Mouse (Mus musculus) limb, embryonic 14.5 days (tissue): ENCODE data around the gene Zfp110. TPM values are rescaled to one million over a fixed set of nuclear protein-coding genes. Genes with fewer than 3 reads are reported as not detected.

Source experiments
- ATAC-seq: fragments of 200-750 bp; cut with Nextera tagmentation; 2 replicates; pipeline ENCODE4 v1.8.0; 2017; ENCODE audit warnings: low read depth, moderate number of reproducible peaks, moderate TSS enrichment; ENCODE audit not compliant: low FRiP score
- DNase-seq: peaks from one replicate; pipeline ENCODE4 v3.0.0-alpha.2; 2015; ENCODE audit warnings: low spot score
- H3K27ac ChIP-seq: fragments of 300-500 bp; sonication (generic); replicated peaks from 2 replicates; pipeline ENCODE4 v1.5.1; 2014; ENCODE audit warnings: low read depth, mild to moderate bottlenecking, low read length, moderate library complexity, mixed read lengths
- H3K27me3 ChIP-seq: fragments of 300-500 bp; sonication (generic); 2 replicates; pipeline ENCODE4 v1.6.1; 2014; ENCODE audit warnings: low read length, mixed read lengths; ENCODE audit not compliant: control insufficient read depth, insufficient read depth
- H3K36me3 ChIP-seq: fragments of 300-500 bp; sonication (generic); 2 replicates; pipeline ENCODE4 v1.6.1; 2014; ENCODE audit warnings: mild to moderate bottlenecking, low read length, moderate library complexity, mixed read lengths; ENCODE audit not compliant: control insufficient read depth, insufficient read depth
- H3K4me1 ChIP-seq: fragments of 300-500 bp; sonication (generic); 2 replicates; pipeline ENCODE4 v1.6.1; 2014; ENCODE audit warnings: antibody characterized with exemption, low read length, mixed read lengths; ENCODE audit not compliant: control insufficient read depth, insufficient read depth
- H3K4me2 ChIP-seq: fragments of 300-500 bp; sonication (generic); replicated peaks from 2 replicates; pipeline ENCODE4 v1.6.1; 2014; ENCODE audit warnings: low read depth, mild to moderate bottlenecking, low read length, moderate library complexity; ENCODE audit not compliant: severe bottlenecking
- H3K4me3 ChIP-seq: fragments of 300-500 bp; sonication (generic); replicated peaks from 2 replicates; pipeline ENCODE4 v1.5.1; 2014; ENCODE audit warnings: low read length
- H3K9ac ChIP-seq: fragments of 300-500 bp; sonication (generic); 2 replicates; pipeline ENCODE4 v1.6.1; 2014; ENCODE audit warnings: mild to moderate bottlenecking, low read depth, low read length, moderate library complexity; ENCODE audit not compliant: severe bottlenecking
- H3K9me3 ChIP-seq: fragments of 300-500 bp; sonication (generic); 2 replicates; pipeline ENCODE4 v1.6.1; 2016; ENCODE audit warnings: low read length; ENCODE audit not compliant: control insufficient read depth
- POLR2A ChIP-seq: fragments of 200-500 bp; IDR thresholded peaks from 2 replicates; pipeline ENCODE4 v1.8.0; 2012; ENCODE audit warnings: inconsistent platforms, mild to moderate bottlenecking, moderate library complexity, borderline replicate concordance; ENCODE audit not compliant: insufficient read depth, insufficient read length; ENCODE audit errors: extremely low read depth
- WGBS: fragments of 180-500 bp; shearing (Covaris S2); extraction: QIAGEN DNeasy Blood & Tissue Kit; methylation state at CpG from one replicate; pipeline ENCODE4 v1.1.7; 2014; 5-methylcytosine and 5-hydroxymethylcytosine counted together
- polyA plus RNA-seq, 2 experiments: library from polyadenylated mRNA; depleted of rRNA in 1 of 2; stranded (reverse) in 1 of 2; unstranded in 1 of 2; fragments of >200 nt; fragmentation: Nextera tagmentation in 1 of 2; extraction: Ambion mirVana in 1 of 2; gene quantifications; 2 replicates each; pipeline versions ENCODE4 v1.2.1 to v1.2.3; 2012 to 2014

Zfp110 gene
- polyA plus RNA-seq, 2 experiments: 14.4 to 32.5 TPM

DNA sequence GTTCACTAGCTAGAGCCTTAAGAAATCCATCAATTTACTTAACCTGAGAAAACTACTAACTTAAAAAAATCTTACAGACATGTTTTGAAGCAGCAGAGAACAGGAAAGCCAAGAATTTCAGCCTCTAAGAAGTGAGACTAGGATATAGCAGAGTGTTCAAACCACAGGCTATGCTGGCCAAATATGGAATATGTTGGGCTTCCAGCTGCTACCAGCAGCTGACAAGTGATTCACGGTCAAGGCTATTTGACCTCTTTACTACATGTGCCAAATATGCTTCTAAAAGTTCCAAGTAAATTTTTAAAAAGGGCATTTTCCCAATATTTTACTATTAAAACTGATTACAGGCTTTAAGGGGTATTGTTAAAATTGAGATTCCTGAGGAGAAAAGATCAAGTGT, 35.0 kb upstream of the Zfp110 start:
- peaks cover 5% of the 10 kb centered on the region; the same call in 1 of the 2 replicates for H3K36me3 ChIP-seq
- no peaks in the 10 kb centered on the region for H3K27me3 ChIP-seq
- DNase-seq (no peak), ATAC-seq (no peak)
- no peak for TF ChIP-seq POLR2A
- whole genome bisulfite sequencing: 83% methylated on average over 1 of the region's 1 CpGs
- 0 out of 2 replicates have a peak, but pooled peaks cover 5% of the 10 kb centered on the region for H3K4me1 ChIP-seq
- H3K4me2 ChIP-seq: no peak overlapping the region
- H3K9ac ChIP-seq: no peak overlapping the region
- no peak overlapping the region for H3K27ac ChIP-seq
- H3K4me3 ChIP-seq: no peak overlapping the region
- H3K9me3 ChIP-seq: peaks cover 9% of the 10 kb centered on the region; the same call in 1 of the 2 replicates

DNA sequence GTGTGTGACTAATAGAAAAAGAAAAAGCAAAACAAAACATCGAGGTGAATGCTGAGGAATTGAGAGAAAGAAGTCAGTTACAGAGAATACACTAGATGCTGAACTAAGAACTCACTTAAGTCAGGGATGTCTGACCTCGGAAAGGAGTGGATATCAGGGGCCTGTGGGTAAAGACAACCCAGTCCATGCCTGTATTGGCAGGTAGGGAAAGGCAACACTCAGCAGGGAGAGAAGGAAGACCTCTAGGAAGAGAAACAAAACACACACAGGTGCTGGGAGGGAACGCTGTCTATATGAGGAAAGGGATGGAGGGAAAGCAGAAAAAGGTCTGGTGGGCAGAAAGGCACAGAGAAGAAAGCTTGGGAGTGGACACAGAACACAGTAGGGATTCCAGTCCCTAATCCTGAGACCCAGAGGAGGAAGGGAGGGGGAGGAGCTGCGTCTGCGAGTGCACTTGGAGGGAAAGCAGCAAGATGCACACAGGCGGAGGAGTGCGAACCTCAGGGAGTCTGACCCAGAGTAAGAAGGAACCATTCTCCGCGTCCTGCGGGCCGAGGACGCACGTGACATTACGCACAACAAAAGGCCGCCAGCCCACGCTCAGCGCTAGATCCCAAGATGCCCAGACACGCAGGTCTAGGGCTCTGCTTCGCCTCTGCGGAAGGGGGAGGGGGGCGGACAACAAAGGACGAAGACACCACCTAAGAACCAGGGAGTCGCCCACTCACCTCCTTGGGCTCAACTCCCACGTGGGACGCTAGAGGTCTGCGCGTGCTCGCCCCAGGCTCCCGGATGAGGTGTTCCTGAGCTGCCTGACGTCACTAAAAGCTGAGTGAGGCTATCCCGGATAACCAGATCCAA, 31.5 kb upstream of the Zfp110 start, which contains the start of gene Zscan18:
Gene Zscan18 (minus strand): TSS at position 770 of the 861 bp plus-strand sequence.
- Histone ChIP-seq H3K4me3 (peak within 1 kb of the TSS; percentile 55), H3K27me3 (no peaks in the 10 kb centered on the region), H3K9ac (peak within 1 kb of the TSS; percentile 81), H3K4me1 (0 out of 2 replicates have a peak, but pooled peaks cover 5% of the 10 kb centered on the region), H3K4me2 (peak within 1 kb of the TSS; percentile 71), H3K27ac (peak within 1 kb of the TSS; percentile 83), H3K36me3 (peaks cover 21% of the 10 kb centered on the region), H3K9me3 (no peaks in the 10 kb centered on the region)
- WGBS: 9% methylated on average over 30 of the region's 31 CpGs
- peak; percentile 94 for ATAC-seq
- TF ChIP-seq POLR2A: no peak
- DNase-seq: peak; percentile 85

DNA sequence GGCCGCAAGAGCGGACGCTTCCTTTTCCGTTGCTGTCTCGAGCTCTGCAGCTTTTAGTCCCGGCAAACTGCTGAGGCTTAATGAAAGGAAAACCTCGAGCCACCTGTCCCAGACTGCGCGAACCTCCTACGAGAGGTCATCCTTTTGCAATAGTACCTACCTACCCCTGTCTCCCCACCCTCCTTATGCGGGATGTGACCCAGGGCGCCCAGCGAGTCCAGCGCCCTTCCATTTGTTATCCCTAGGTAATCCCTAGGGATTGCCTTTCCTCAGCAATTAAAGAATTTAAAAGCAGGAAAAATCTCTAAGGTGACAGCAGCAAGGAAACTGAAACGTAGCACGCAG, 30.9 kb upstream of the Zfp110 start:
- peak overlapping the region; percentile 83 for H3K27ac ChIP-seq

DNA sequence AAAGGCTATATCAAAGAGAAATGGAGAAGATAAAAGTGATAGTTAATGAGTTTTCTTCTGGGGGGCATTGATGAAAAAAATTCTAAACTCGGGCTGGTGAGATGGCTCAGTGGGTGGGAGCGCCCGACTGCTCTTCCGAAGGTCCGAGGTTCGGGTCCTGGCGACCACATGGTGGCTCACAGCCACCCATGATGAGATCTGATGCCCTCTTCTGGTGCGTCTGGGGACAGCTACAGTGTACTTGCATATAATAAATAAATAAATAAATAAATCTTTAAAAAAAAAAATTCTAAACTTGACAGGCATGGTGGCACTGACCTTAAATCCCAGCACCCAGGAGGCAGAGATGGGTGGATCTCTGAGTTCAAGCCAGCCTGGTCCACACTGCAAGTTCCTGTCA, 19.0 kb upstream of the Zfp110 start:
- H3K36me3 ChIP-seq: peaks cover 45% of the 10 kb centered on the region
- 99% methylated on average over 8 of the region's 8 CpGs for WGBS
- ATAC-seq: no peak

More for the DNA sequence above, 30.9 kb upstream of the Zfp110 start:
- peaks cover 6% of the 10 kb centered on the region for H3K9me3 ChIP-seq
- no peak for TF ChIP-seq POLR2A
- 0 out of 2 replicates have a peak, but pooled peaks cover 5% of the 10 kb centered on the region for H3K4me1 ChIP-seq
- peaks cover 27% of the 10 kb centered on the region for H3K36me3 ChIP-seq
- H3K9ac ChIP-seq: peak overlapping the region; percentile 81
- DNase-seq: no peak
- WGBS: under 1% methylated on average over 16 of the region's 16 CpGs
- ATAC-seq: peak; percentile 74; the same call in 1 of the 2 replicates
- H3K27me3 ChIP-seq: no peaks in the 10 kb centered on the region
- H3K4me2 ChIP-seq: peak overlapping the region; percentile 71
- peak overlapping the region; percentile 55 for H3K4me3 ChIP-seq

DNA sequence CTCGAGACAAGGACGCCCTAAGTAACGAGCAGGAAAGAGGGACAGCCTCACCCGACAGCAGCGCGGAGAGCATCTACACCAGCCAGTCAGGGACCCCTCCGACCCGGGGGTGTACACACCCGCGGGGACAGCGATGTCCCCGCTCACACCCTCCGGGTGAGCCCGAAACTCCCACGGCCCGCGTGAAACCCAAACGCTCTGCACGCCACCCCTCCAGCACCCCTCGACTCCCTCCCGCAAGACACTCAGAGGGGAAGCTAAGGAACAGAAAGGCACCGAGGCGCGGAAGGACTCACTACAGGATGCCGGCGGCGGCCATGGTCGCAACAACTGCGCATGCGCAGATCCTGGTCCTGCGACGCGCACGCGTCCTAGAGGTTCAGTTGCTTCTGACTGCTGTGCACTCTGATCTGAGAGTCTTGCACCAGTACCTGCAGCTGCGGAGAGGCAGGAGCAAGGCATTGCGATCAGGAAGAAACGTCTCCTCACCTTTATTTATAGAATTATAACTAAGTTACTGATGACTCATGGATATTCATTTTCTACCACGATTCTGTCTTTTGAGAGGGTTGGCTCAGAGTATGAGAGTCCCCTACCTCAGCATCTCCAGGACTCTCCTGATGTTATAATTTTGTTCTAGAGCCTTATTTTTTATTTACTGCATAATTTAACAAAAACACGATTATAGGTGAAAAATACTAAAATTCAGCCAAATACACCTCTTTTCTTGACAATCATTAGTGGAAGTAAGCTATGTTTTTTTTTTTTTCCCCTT, 15.9 kb upstream of the Zfp110 start, which contains the start of gene Zfp329:
Gene Zfp329 (minus strand): TSS at position 338 of the 775 bp plus-strand sequence.
- ATAC-seq (peak; percentile 96), DNase-seq (peak; percentile 96)
- TF ChIP-seq POLR2A: peak; percentile 88; the same call in 1 of the 2 replicates
- H3K4me1 ChIP-seq: peaks cover 6% of the 10 kb centered on the region; the same call in 1 of the 2 replicates
- peak within 1 kb of the TSS; percentile 80 for H3K27ac ChIP-seq
- H3K27me3 ChIP-seq: no peaks in the 10 kb centered on the region
- peaks cover 21% of the 10 kb centered on the region for H3K36me3 ChIP-seq
- H3K9ac ChIP-seq: peak within 1 kb of the TSS; percentile 95
- WGBS: under 1% methylated on average over 31 of the region's 40 CpGs
- H3K4me3 ChIP-seq: peak within 1 kb of the TSS; percentile 80
- H3K9me3 ChIP-seq: peaks cover 30% of the 10 kb centered on the region
- H3K4me2 ChIP-seq: peak within 1 kb of the TSS; percentile 66

More for the DNA sequence above, 19.0 kb upstream of the Zfp110 start:
- no peak for DNase-seq
- no peak overlapping the region for H3K9ac ChIP-seq
- peaks cover 45% of the 10 kb centered on the region for H3K9me3 ChIP-seq
- H3K27me3 ChIP-seq: no peaks in the 10 kb centered on the region
- peaks cover 6% of the 10 kb centered on the region; the same call in 1 of the 2 replicates for H3K4me1 ChIP-seq
- TF ChIP-seq POLR2A: no peak
- no peak overlapping the region for H3K4me3 ChIP-seq
- no peak overlapping the region for H3K4me2 ChIP-seq
- no peak overlapping the region for H3K27ac ChIP-seq
